Comparison of ENCODE assay signal across 10 mouse cellular contexts in genomic region chr5:137079849-137080248, GRCm38 (mm10). TPM values are rescaled to one million over a fixed set of nuclear protein-coding genes. Genes with fewer than 3 reads are reported as not detected.
DNase-seq lines count a peak whose midpoint lies in the region; ATAC-seq and TF ChIP-seq lines count a peak whose summit lies in the region.
"Had no signal": no experiment of that assay in that cellular context is flagged by ENCODE, and none has a peak within 500 bp of the region (broad histone marks: within the 10 kb centered on the region; RNA-seq: fewer than 3 reads in every experiment).

No protein-coding gene starts in this region.

- WGBS in liver, adult 2 months, result 72% methylated on average over 5 of the region's 5 CpGs
- 35% methylated on average over 5 of the region's 5 CpGs for WGBS in heart, embryonic 14.5 days
- 39% methylated on average over 5 of the region's 5 CpGs for WGBS in stomach, postnatal 0 days

- no peaks in the 10 kb centered on the region for H3K36me3 ChIP-seq in liver, adult 2 months (ENCODE audit: control insufficient read depth, insufficient read depth, low read length)
- no peaks in the 10 kb centered on the region for H3K36me3 ChIP-seq in heart, embryonic 14.5 days (ENCODE audit: control insufficient read depth, insufficient read depth, low read length)
- no peaks in the 10 kb centered on the region for H3K36me3 ChIP-seq in stomach, postnatal 0 days (ENCODE audit: control insufficient read depth, insufficient read depth, low read length)
- H3K36me3 ChIP-seq: embryonic facial prominence, embryonic 12.5 days had no signal

- TF ChIP-seq CTCF in liver, adult 2 months (IDR thresholded peaks at IDR 0.05; ENCODE audit: low read depth, low read length), result no peak
- TF ChIP-seq CTCF in stomach, postnatal 0 days (IDR thresholded peaks at IDR 0.05; ENCODE audit: low read depth), result no peak

- H3K79me2 ChIP-seq in liver, adult 2 months (ENCODE audit: control insufficient read depth, insufficient read depth, low read length), result no peaks in the 10 kb centered on the region

- H3K27me3 ChIP-seq in liver, adult 2 months (ENCODE audit: control insufficient read depth, insufficient read depth, low read length), result no peaks in the 10 kb centered on the region
- no peaks in the 10 kb centered on the region for H3K27me3 ChIP-seq in heart, embryonic 14.5 days (ENCODE audit: control insufficient read depth, insufficient read depth, low read length)
- no peaks in the 10 kb centered on the region for H3K27me3 ChIP-seq in stomach, postnatal 0 days (ENCODE audit: control insufficient read depth, insufficient read depth, low read length)
- H3K27me3 ChIP-seq: embryonic facial prominence, embryonic 12.5 days had no signal

- no peak overlapping the region for H3K4me2 ChIP-seq in heart, embryonic 14.5 days (ENCODE audit: low read length)
- H3K4me2 ChIP-seq in stomach, postnatal 0 days (replicated peaks; ENCODE audit: low read depth), result no peak overlapping the region
- H3K4me2 ChIP-seq: embryonic facial prominence, embryonic 12.5 days had no signal

- no peak for TF ChIP-seq EP300 in stomach, postnatal 0 days (optimal IDR thresholded peaks at IDR 0.05)

- no peak overlapping the region for H3K27ac ChIP-seq in liver, adult 2 months (replicated peaks; ENCODE audit: insufficient read depth, low read depth, low read length)
- peak overlapping the region; percentile 60 to 62 for H3K27ac ChIP-seq in heart, embryonic 14.5 days (replicated peaks in 1 of 2; ENCODE audit: control insufficient read depth in 1 of 2, insufficient read depth in 1 of 2, low read depth in 2 of 2, low read length in 2 of 2)
- H3K27ac ChIP-seq in stomach, postnatal 0 days (replicated peaks), result no peak overlapping the region
- H3K27ac ChIP-seq: embryonic facial prominence, embryonic 12.5 days had no signal

- no peak overlapping the region for H3K9ac ChIP-seq in liver, adult 2 months (ENCODE audit: low read depth, low read length)
- H3K9ac ChIP-seq in heart, embryonic 14.5 days (ENCODE audit: low read length), result no peak overlapping the region
- no peak overlapping the region for H3K9ac ChIP-seq in stomach, postnatal 0 days (ENCODE audit: low read length)
- H3K9ac ChIP-seq: embryonic facial prominence, embryonic 12.5 days had no signal

- no peak for TF ChIP-seq POLR2A in liver, adult 2 months (IDR thresholded peaks at IDR 0.05; ENCODE audit: extremely low read depth, insufficient read depth, low read length)

- DNase-seq in liver, adult 2 months (ENCODE audit: extremely low read depth, low read depth, low spot score), result peak; percentile 42
- DNase-seq in liver, result no peak
- peak; percentile 38 to 57 for DNase-seq in kidney, postnatal 4 days
- no peak for DNase-seq in stomach, postnatal 0 days (ENCODE audit: low spot score)
- DNase-seq in ovary, postnatal 10 days (ENCODE audit: low spot score), result no peak
- no peak for DNase-seq in cerebellum, postnatal 4 days (ENCODE audit: low spot score in 2 of 2)
- no peak for DNase-seq in layer of hippocampus, postnatal 25 days (ENCODE audit: extremely low spot score in 1 of 2, low spot score in 1 of 2)

- ATAC-seq in heart, embryonic 14.5 days (ENCODE audit: insufficient number of reproducible peaks, insufficient read depth, low FRiP score, low read depth), result no peak
- ATAC-seq in stomach, postnatal 0 days (ENCODE audit: low FRiP score, low TSS enrichment), result peak; percentile 39; the same call in 1 of the 2 replicates

- H3K4me1 ChIP-seq in liver, adult 2 months (ENCODE audit: control insufficient read depth, insufficient read depth, low read length), result peaks cover 22% of the 10 kb centered on the region
- H3K4me1 ChIP-seq in heart, embryonic 14.5 days (ENCODE audit: control insufficient read depth in 2 of 2, insufficient read depth in 2 of 2, low read length in 2 of 2), result peaks cover 36 to 48% of the 10 kb centered on the region in 2 experiments
- H3K4me1 ChIP-seq in stomach, postnatal 0 days (replicated peaks; ENCODE audit: control insufficient read depth, insufficient read depth), result no peaks in the 10 kb centered on the region; the same call in 1 of the 2 replicates

- H3K4me3 ChIP-seq in liver, adult 2 months (ENCODE audit: insufficient read depth, low read depth, low read length), result no peak overlapping the region
- no peak overlapping the region for H3K4me3 ChIP-seq in heart, embryonic 14.5 days (ENCODE audit: control insufficient read depth in 1 of 2, insufficient read depth in 1 of 2, low read depth in 1 of 2, low read length in 2 of 2)
- H3K4me3 ChIP-seq in stomach, postnatal 0 days (ENCODE audit: low read depth, low read length), result no peak overlapping the region
- H3K4me3 ChIP-seq: embryonic facial prominence, embryonic 12.5 days had no signal

- no peaks in the 10 kb centered on the region for H3K9me3 ChIP-seq in heart, embryonic 14.5 days (ENCODE audit: control insufficient read depth, low read length)
- H3K9me3 ChIP-seq in stomach, postnatal 0 days (ENCODE audit: control insufficient read depth, low read length), result no peaks in the 10 kb centered on the region
- H3K9me3 ChIP-seq: embryonic facial prominence, embryonic 12.5 days had no signal

RNA-seq across cellular contexts. Expression of gene Serpine1, which starts 7.8 kb away (rescaled TPM):
- total RNA-seq in liver, adult 2 months (2014; rRNA removed), result 0.83 and 1.9 TPM in 2 replicates
- 0.12 and 0.32 TPM in 2 replicates for polyA plus RNA-seq in liver, adult 2 months (2012; rRNA removed)
- 0.93 and 1.0 TPM in 2 replicates for polyA plus RNA-seq in heart, embryonic 14.5 days (2014; fragmentation: Nextera tagmentation; extraction: Ambion mirVana)
- polyA plus RNA-seq in stomach, postnatal 0 days (2015; fragmentation: Nextera tagmentation; extraction: Ambion mirVana), result 0.25 and 0.27 TPM in 2 replicates
- under 1 TPM; 0.27 to 0.52 TPM for total RNA-seq in layer of hippocampus, postnatal 25 days (2021)
- total RNA-seq: neutrophil, adult 5-6 weeks had no signal

RNA-seq across cellular contexts. Expression of gene Ap1s1, which starts 33.9 kb away (rescaled TPM):
- 21.5 and 23.8 TPM in 2 replicates for total RNA-seq in liver, adult 2 months (2014; rRNA removed)
- polyA plus RNA-seq in liver, adult 2 months (2012; rRNA removed), result 24.1 and 25.6 TPM in 2 replicates
- polyA plus RNA-seq in heart, embryonic 14.5 days (2014; fragmentation: Nextera tagmentation; extraction: Ambion mirVana), result 117 and 120 TPM in 2 replicates
- 140 and 146 TPM in 2 replicates for polyA plus RNA-seq in stomach, postnatal 0 days (2015; fragmentation: Nextera tagmentation; extraction: Ambion mirVana)
- 100 to 1,000 TPM; 262 to 327 TPM for total RNA-seq in layer of hippocampus, postnatal 25 days (2021)

RNA-seq across cellular contexts. Expression of gene Trim56, which starts 36.2 kb away (rescaled TPM):
- 9.3 and 11.2 TPM in 2 replicates for total RNA-seq in liver, adult 2 months (2014; rRNA removed)
- polyA plus RNA-seq in liver, adult 2 months (2012; rRNA removed), result 4.3 and 5.7 TPM in 2 replicates
- polyA plus RNA-seq in heart, embryonic 14.5 days (2014; fragmentation: Nextera tagmentation; extraction: Ambion mirVana), result 8.1 and 8.4 TPM in 2 replicates
- polyA plus RNA-seq in stomach, postnatal 0 days (2015; fragmentation: Nextera tagmentation; extraction: Ambion mirVana), result 4.4 and 4.5 TPM in 2 replicates
- total RNA-seq in layer of hippocampus, postnatal 25 days (2021), result 1 to 10 TPM; 4.8 to 5.4 TPM

RNA-seq across cellular contexts. Expression of gene Vgf, which starts 53.7 kb away (rescaled TPM):
- 0.07 TPM in 1 of 2 replicates, not detected in the other for total RNA-seq in liver, adult 2 months (2014; rRNA removed)
- not detected in 2 replicates for polyA plus RNA-seq in liver, adult 2 months (2012; rRNA removed)
- 0.09 TPM in 1 of 2 replicates, not detected in the other for polyA plus RNA-seq in heart, embryonic 14.5 days (2014; fragmentation: Nextera tagmentation; extraction: Ambion mirVana)
- polyA plus RNA-seq in stomach, postnatal 0 days (2015; fragmentation: Nextera tagmentation; extraction: Ambion mirVana), result 1.8 TPM in 2 replicates
- total RNA-seq in layer of hippocampus, postnatal 25 days (2021), result 100 to 1,000 TPM; 219 to 233 TPM
- total RNA-seq: neutrophil, adult 5-6 weeks had no signal

Comparison
In these comparisons a context has a peak if more than half of its experiments do, and no peak if none do; other contexts are left out.
1. DNase-seq: peak in liver, adult 2 months (single experiment) and kidney, postnatal 4 days (2 of 2); none in liver (single experiment), stomach, postnatal 0 days (single experiment), ovary, postnatal 10 days (single experiment), cerebellum, postnatal 4 days (0 of 2) and layer of hippocampus, postnatal 25 days (0 of 2).
2. H3K27ac ChIP-seq: peak in heart, embryonic 14.5 days (2 of 2); none in liver, adult 2 months (single experiment) and stomach, postnatal 0 days (single experiment).